8 mouse cellular contexts compared by ENCODE assay signal in genomic region chr11:94548041-94548784, GRCm38 (mm10). TPM values are rescaled to one million over a fixed set of nuclear protein-coding genes. Genes with fewer than 3 reads are reported as not detected.
A peak's percentile ranks its signal among the peaks of the same experiment; 100 is the strongest.
DNase-seq lines count a peak whose midpoint lies in the region; ATAC-seq and TF ChIP-seq lines count a peak whose summit lies in the region.

No protein-coding gene starts in this region.

- peak; percentile 43 for ATAC-seq in intestine, embryonic 15.5 days
- peak; percentile 21 for ATAC-seq in liver, embryonic 13.5 days (ENCODE audit: low read depth)
- ATAC-seq in midbrain, postnatal 0 days (ENCODE audit: low FRiP score): peak; percentile 62

- intact Hi-C loops in left cerebral cortex, adult 2 months (cut with DNase I): loop anchor here (2.0 to 10.0 kb wide), 5 partner anchors 57 to 403 kb away; partner anchors contain the start of gene Ankrd40
- intact Hi-C loops in left cerebral cortex, postnatal 36 days (cut with DNase I): loop anchor here (2.0 to 5.0 kb wide), 4 partner anchors 61 to 219 kb away; partner anchors contain the start of genes Ankrd40, Lrrc59 and Spata20
- intact Hi-C loops in gastrocnemius, adult 2 months (cut with DNase I): loop anchor here (5.0 kb wide), 1 partner anchor 216 kb away; no protein-coding TSS in a partner anchor

- 12% methylated on average over 24 of the region's 24 CpGs for WGBS in intestine, embryonic 15.5 days
- WGBS in liver, embryonic 13.5 days (ENCODE audit: insufficient replicate concordance): 9% methylated on average over 24 of the region's 24 CpGs
- 11% methylated on average over 24 of the region's 24 CpGs for WGBS in midbrain, postnatal 0 days
- 4% methylated on average over 24 of the region's 24 CpGs for WGBS in thymus, adult 2 months

- peak overlapping the region; percentile 85 for H3K4me3 ChIP-seq in left cerebral cortex, adult 2 months
- peak overlapping the region; percentile 97 for H3K4me3 ChIP-seq in gastrocnemius, adult 2 months
- H3K4me3 ChIP-seq in intestine, embryonic 15.5 days (replicated peaks): peak overlapping the region; percentile 60
- peak overlapping the region; percentile 71 for H3K4me3 ChIP-seq in liver, embryonic 13.5 days (replicated peaks)
- H3K4me3 ChIP-seq in midbrain, postnatal 0 days (ENCODE audit: low read depth, low read length): peak overlapping the region; percentile 53
- H3K4me3 ChIP-seq in thymus, adult 2 months (ENCODE audit: control insufficient read depth, insufficient read depth, low read length): peak overlapping the region; percentile 70

- TF ChIP-seq POLR2A in thymus, adult 2 months (IDR thresholded peaks at IDR 0.05; ENCODE audit: control insufficient read depth, extremely low read depth, insufficient read depth, low read length, poor library complexity): no peak

- no peaks in the 10 kb centered on the region for H3K27me3 ChIP-seq in intestine, embryonic 15.5 days (replicated peaks)
- no peaks in the 10 kb centered on the region for H3K27me3 ChIP-seq in liver, embryonic 13.5 days
- no peaks in the 10 kb centered on the region for H3K27me3 ChIP-seq in midbrain, postnatal 0 days (ENCODE audit: insufficient read depth, low read length)
- no peaks in the 10 kb centered on the region for H3K27me3 ChIP-seq in thymus, adult 2 months (ENCODE audit: control insufficient read depth, insufficient read depth, low read length)

- peak overlapping the region; percentile 68 for H3K9ac ChIP-seq in intestine, embryonic 15.5 days
- peak overlapping the region; percentile 74 for H3K9ac ChIP-seq in liver, embryonic 13.5 days
- H3K9ac ChIP-seq in midbrain, postnatal 0 days (replicated peaks; ENCODE audit: low read length, poor library complexity, severe bottlenecking): peak overlapping the region; percentile 69

- H3K9me3 ChIP-seq in intestine, embryonic 15.5 days: no peaks in the 10 kb centered on the region
- H3K9me3 ChIP-seq in liver, embryonic 13.5 days (replicated peaks): no peaks in the 10 kb centered on the region
- no peaks in the 10 kb centered on the region for H3K9me3 ChIP-seq in midbrain, postnatal 0 days (ENCODE audit: low read length)

- peaks cover 16% of the 10 kb centered on the region for H3K4me1 ChIP-seq in intestine, embryonic 15.5 days (replicated peaks)
- peaks cover 18% of the 10 kb centered on the region for H3K4me1 ChIP-seq in liver, embryonic 13.5 days (replicated peaks)
- H3K4me1 ChIP-seq in midbrain, postnatal 0 days (ENCODE audit: insufficient read depth, low read length): no peaks in the 10 kb centered on the region; the same call in 1 of the 2 replicates
- peaks cover 17% of the 10 kb centered on the region for H3K4me1 ChIP-seq in thymus, adult 2 months (replicated peaks; ENCODE audit: control insufficient read depth, insufficient read depth, low read length)

- TF ChIP-seq CTCF in left cerebral cortex, adult 2 months (IDR thresholded peaks at IDR 0.05): no peak
- no peak for TF ChIP-seq CTCF in gastrocnemius, adult 2 months (IDR thresholded peaks at IDR 0.05)
- no peak for TF ChIP-seq CTCF in midbrain, postnatal 0 days (IDR thresholded peaks at IDR 0.05)
- no peak for TF ChIP-seq CTCF in thymus, adult 2 months (IDR thresholded peaks at IDR 0.05; ENCODE audit: borderline replicate concordance, control insufficient read depth, extremely low read depth, insufficient read depth, low read length, poor library complexity)

- H3K27ac ChIP-seq in left cerebral cortex, adult 2 months: peak overlapping the region; percentile 95
- peak overlapping the region; percentile 94 for H3K27ac ChIP-seq in gastrocnemius, adult 2 months
- H3K27ac ChIP-seq in intestine, embryonic 15.5 days: peak overlapping the region; percentile 81; the same call in 1 of the 2 replicates
- no peak overlapping the region for H3K27ac ChIP-seq in liver, embryonic 13.5 days
- peak overlapping the region; percentile 82 for H3K27ac ChIP-seq in midbrain, postnatal 0 days (ENCODE audit: low read depth, low read length)
- no peak overlapping the region for H3K27ac ChIP-seq in thymus, adult 2 months (ENCODE audit: control insufficient read depth, insufficient read depth, low read length)

- DNase-seq in left cerebral cortex, adult 2 months (ENCODE audit: extremely low spot score in 1 of 2, low spot score in 2 of 2): peak; percentile 54 to 55
- DNase-seq in left cerebral cortex, postnatal 36 days (ENCODE audit: low spot score in 2 of 2): no peak
- DNase-seq in cerebellum, adult 8-10 months: peak; percentile 65
- DNase-seq in gastrocnemius, adult 2 months: peak; percentile 61
- no peak for DNase-seq in liver, embryonic 13.5 days
- DNase-seq in midbrain, postnatal 0 days (ENCODE audit: low spot score): peak; percentile 61
- DNase-seq in thymus, adult 2 months: peak; percentile 32

- H3K36me3 ChIP-seq in intestine, embryonic 15.5 days: no peaks in the 10 kb centered on the region
- no peaks in the 10 kb centered on the region for H3K36me3 ChIP-seq in liver, embryonic 13.5 days
- H3K36me3 ChIP-seq in midbrain, postnatal 0 days (ENCODE audit: insufficient read depth, low read length): no peaks in the 10 kb centered on the region
- no peaks in the 10 kb centered on the region for H3K36me3 ChIP-seq in thymus, adult 2 months (ENCODE audit: control insufficient read depth, insufficient read depth, low read length)

- peak overlapping the region; percentile 93 for H3K4me2 ChIP-seq in intestine, embryonic 15.5 days (replicated peaks)
- H3K4me2 ChIP-seq in liver, embryonic 13.5 days: peak overlapping the region; percentile 83
- peak overlapping the region; percentile 91 for H3K4me2 ChIP-seq in midbrain, postnatal 0 days (ENCODE audit: low read depth, low read length, poor library complexity, severe bottlenecking)

RNA-seq across cellular contexts. Expression of gene Rsad1, which starts 0.8 kb away (rescaled TPM):
- 10 to 100 TPM; 12.8 to 15.0 TPM for total RNA-seq in left cerebral cortex, adult 2 months (2021)
- 10 to 100 TPM; 15.2 to 15.9 TPM for total RNA-seq in left cerebral cortex, postnatal 36 days (2021)
- 1 to 10 TPM; 2.9 to 4.1 TPM for total RNA-seq in gastrocnemius, adult 2 months (2021)
- 2.8 and 3.4 TPM in 2 replicates for polyA plus RNA-seq in intestine, embryonic 15.5 days (2015; fragmentation: Nextera tagmentation; extraction: Ambion mirVana)
- polyA plus RNA-seq in liver, embryonic 13.5 days (2015; fragmentation: Nextera tagmentation; extraction: Ambion mirVana): 1.6 and 2.5 TPM in 2 replicates
- total RNA-seq in midbrain, postnatal 0 days (2014; rRNA removed): 12.6 and 19.5 TPM in 2 replicates
- polyA plus RNA-seq in midbrain, postnatal 0 days (2015; fragmentation: Nextera tagmentation; extraction: Ambion mirVana): 11.5 and 13.5 TPM in 2 replicates
- 5.4 and 6.8 TPM in 2 replicates for polyA plus RNA-seq in thymus, adult 2 months (2012; rRNA removed)

RNA-seq across cellular contexts. Expression of gene Chad, which starts 16.6 kb away (rescaled TPM):
- total RNA-seq in left cerebral cortex, adult 2 months (2021): under 1 TPM; 0.33 to 0.34 TPM
- under 1 TPM in 1 of 2 experiments, not detected in 1; 0.20 TPM for total RNA-seq in left cerebral cortex, postnatal 36 days (2021)
- total RNA-seq in gastrocnemius, adult 2 months (2021): 10 to 100 TPM in 1 of 2 experiments, 1 to 10 TPM in 1; 9.5 to 69.2 TPM
- polyA plus RNA-seq in intestine, embryonic 15.5 days (2015; fragmentation: Nextera tagmentation; extraction: Ambion mirVana): 1.0 and 1.4 TPM in 2 replicates
- 0.13 TPM in 1 of 2 replicates, not detected in the other for polyA plus RNA-seq in liver, embryonic 13.5 days (2015; fragmentation: Nextera tagmentation; extraction: Ambion mirVana)
- 0.11 TPM in 1 of 2 replicates, not detected in the other for total RNA-seq in midbrain, postnatal 0 days (2014; rRNA removed)
- polyA plus RNA-seq in midbrain, postnatal 0 days (2015; fragmentation: Nextera tagmentation; extraction: Ambion mirVana): 0.85 and 0.87 TPM in 2 replicates
- 0.59 TPM in 2 replicates for polyA plus RNA-seq in thymus, adult 2 months (2012; rRNA removed)

RNA-seq across cellular contexts. Expression of gene Mycbpap, which starts 26.7 kb away (rescaled TPM):
- total RNA-seq in left cerebral cortex, adult 2 months (2021): 1 to 10 TPM; 8.5 to 8.9 TPM
- 1 to 10 TPM; 5.5 to 7.7 TPM for total RNA-seq in left cerebral cortex, postnatal 36 days (2021)
- total RNA-seq in gastrocnemius, adult 2 months (2021): not detected
- 2.0 and 2.2 TPM in 2 replicates for polyA plus RNA-seq in intestine, embryonic 15.5 days (2015; fragmentation: Nextera tagmentation; extraction: Ambion mirVana)
- polyA plus RNA-seq in liver, embryonic 13.5 days (2015; fragmentation: Nextera tagmentation; extraction: Ambion mirVana): 0.05 and 0.19 TPM in 2 replicates
- 3.2 and 4.4 TPM in 2 replicates for total RNA-seq in midbrain, postnatal 0 days (2014; rRNA removed)
- polyA plus RNA-seq in midbrain, postnatal 0 days (2015; fragmentation: Nextera tagmentation; extraction: Ambion mirVana): 1.2 and 2.0 TPM in 2 replicates
- 0.13 and 0.19 TPM in 2 replicates for polyA plus RNA-seq in thymus, adult 2 months (2012; rRNA removed)

RNA-seq across cellular contexts. Expression of gene Epn3, which starts 48.4 kb away (rescaled TPM):
- total RNA-seq in left cerebral cortex, adult 2 months (2021): under 1 TPM; 0.79 TPM
- total RNA-seq in left cerebral cortex, postnatal 36 days (2021): 1 to 10 TPM in 1 of 2 experiments, under 1 TPM in 1; 0.77 to 1.4 TPM
- total RNA-seq in gastrocnemius, adult 2 months (2021): under 1 TPM in 1 of 2 experiments, not detected in 1; 0.05 TPM
- polyA plus RNA-seq in intestine, embryonic 15.5 days (2015; fragmentation: Nextera tagmentation; extraction: Ambion mirVana): 2.1 and 3.3 TPM in 2 replicates
- 0.05 and 0.08 TPM in 2 replicates for polyA plus RNA-seq in liver, embryonic 13.5 days (2015; fragmentation: Nextera tagmentation; extraction: Ambion mirVana)
- total RNA-seq in midbrain, postnatal 0 days (2014; rRNA removed): 1.1 and 5.0 TPM in 2 replicates
- polyA plus RNA-seq in midbrain, postnatal 0 days (2015; fragmentation: Nextera tagmentation; extraction: Ambion mirVana): 0.92 and 1.4 TPM in 2 replicates
- polyA plus RNA-seq in thymus, adult 2 months (2012; rRNA removed): 1.8 and 3.3 TPM in 2 replicates

RNA-seq across cellular contexts. Expression of gene Acsf2, which starts 53.5 kb away (rescaled TPM):
- total RNA-seq in left cerebral cortex, adult 2 months (2021): 10 to 100 TPM; 14.3 to 14.4 TPM
- 10 to 100 TPM; 14.8 to 16.7 TPM for total RNA-seq in left cerebral cortex, postnatal 36 days (2021)
- total RNA-seq in gastrocnemius, adult 2 months (2021): 1 to 10 TPM; 1.6 to 3.6 TPM
- polyA plus RNA-seq in intestine, embryonic 15.5 days (2015; fragmentation: Nextera tagmentation; extraction: Ambion mirVana): 3.0 and 4.2 TPM in 2 replicates
- 1.1 and 1.3 TPM in 2 replicates for polyA plus RNA-seq in liver, embryonic 13.5 days (2015; fragmentation: Nextera tagmentation; extraction: Ambion mirVana)
- total RNA-seq in midbrain, postnatal 0 days (2014; rRNA removed): 3.9 and 6.6 TPM in 2 replicates
- polyA plus RNA-seq in midbrain, postnatal 0 days (2015; fragmentation: Nextera tagmentation; extraction: Ambion mirVana): 1.7 and 1.9 TPM in 2 replicates
- polyA plus RNA-seq in thymus, adult 2 months (2012; rRNA removed): 15.8 and 24.6 TPM in 2 replicates

Comparison
In these comparisons a context has a peak if more than half of its experiments do, and no peak if none do; other contexts are left out.
1. DNase-seq: peak in left cerebral cortex, adult 2 months (2 of 2), cerebellum, adult 8-10 months (single experiment), gastrocnemius, adult 2 months (single experiment), midbrain, postnatal 0 days (single experiment) and thymus, adult 2 months (single experiment); none in left cerebral cortex, postnatal 36 days (0 of 2) and liver, embryonic 13.5 days (single experiment).
2. H3K27ac ChIP-seq: peak in left cerebral cortex, adult 2 months (single experiment), gastrocnemius, adult 2 months (single experiment), intestine, embryonic 15.5 days (single experiment) and midbrain, postnatal 0 days (single experiment); none in liver, embryonic 13.5 days (single experiment) and thymus, adult 2 months (single experiment).
3. Peak in every context shown above with its lines, with median percentiles within 50 percentile points of each other: H3K4me3 ChIP-seq, ATAC-seq, H3K4me2 ChIP-seq and H3K9ac ChIP-seq.